Mouse (Mus musculus) heart, embryonic 15.5 days (tissue): ENCODE results near the gene Rassf5. TPM values are rescaled to one million over a fixed set of nuclear protein-coding genes. Genes with fewer than 3 reads are reported as not detected.

Experiments
- ATAC-seq: fragments of 200-750 bp; cut with Nextera tagmentation; replicated peaks from 2 replicates; pipeline ENCODE4 v1.8.0; 2017; ENCODE audit warnings: low read depth, moderate TSS enrichment; ENCODE audit not compliant: insufficient number of reproducible peaks, insufficient read depth, low FRiP score
- H3K27ac ChIP-seq: fragments of 300-500 bp; sonication (generic); 2 replicates; pipeline ENCODE4 v1.5.1; 2015; ENCODE audit warnings: mild to moderate bottlenecking, inconsistent platforms
- H3K27me3 ChIP-seq: fragments of 300-500 bp; sonication (generic); 2 replicates; pipeline ENCODE4 v1.6.1; 2015; ENCODE audit warnings: inconsistent platforms
- H3K36me3 ChIP-seq: fragments of 300-500 bp; sonication (generic); 2 replicates; pipeline ENCODE4 v1.6.1; 2015; ENCODE audit warnings: mild to moderate bottlenecking, inconsistent platforms
- H3K4me1 ChIP-seq: fragments of 300-500 bp; sonication (generic); replicated peaks from 2 replicates; pipeline ENCODE4 v1.6.1; 2015; ENCODE audit warnings: inconsistent platforms
- H3K4me2 ChIP-seq: fragments of 300-500 bp; sonication (generic); 2 replicates; pipeline ENCODE4 v1.6.1; 2015; ENCODE audit warnings: inconsistent platforms, mild to moderate bottlenecking, moderate library complexity
- H3K4me3 ChIP-seq: fragments of 300-500 bp; sonication (generic); 2 replicates; pipeline ENCODE4 v1.5.1; 2015; ENCODE audit warnings: mild to moderate bottlenecking, inconsistent platforms
- H3K9ac ChIP-seq: fragments of 300-500 bp; sonication (generic); 2 replicates; pipeline ENCODE4 v1.6.1; 2015; ENCODE audit warnings: mild to moderate bottlenecking, inconsistent platforms
- H3K9me3 ChIP-seq: fragments of 300-500 bp; sonication (generic); replicated peaks from 2 replicates; pipeline ENCODE4 v1.6.1; 2016; ENCODE audit warnings: inconsistent platforms
- WGBS: fragments of 180-500 bp; shearing (Covaris S2); methylation state at CpG from one replicate; pipeline ENCODE4 v1.1.7; 2015; ENCODE audit warnings: mixed read lengths; 5-methylcytosine and 5-hydroxymethylcytosine counted together
- polyA plus RNA-seq: library from polyadenylated mRNA; unstranded; fragments of >200 nt; fragmentation: Nextera tagmentation; extraction: Ambion mirVana; gene quantifications from 2 replicates; pipeline ENCODE4 v1.2.1, GENCODE M21; 2015

Gene Rassf5
- polyA plus RNA-seq, 1 experiment from 2014 or later, result 11.0 TPM

DNA sequence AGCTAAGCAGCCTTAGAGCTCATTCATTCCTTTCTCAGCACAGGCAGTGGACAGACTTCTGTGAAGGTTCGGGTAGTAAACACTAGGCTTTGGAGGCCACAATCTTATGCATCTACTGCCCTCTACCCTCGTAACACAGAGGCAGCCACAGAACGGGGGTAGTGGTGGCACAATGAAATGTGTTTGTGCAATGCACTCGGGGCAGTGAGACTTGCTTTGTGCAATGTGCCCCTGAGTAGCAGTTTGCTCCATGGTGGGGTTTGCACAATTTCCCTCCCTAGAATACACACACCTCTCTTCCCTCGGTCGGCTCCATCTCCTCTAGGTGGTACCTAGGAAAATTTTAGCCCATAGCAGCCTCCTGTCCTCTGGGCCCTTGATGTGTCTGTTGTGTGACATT is 58.1 kb downstream of the Rassf5 start:
- no peak for ATAC-seq
- Histone ChIP-seq H3K4me2 (no peak overlapping the region), H3K9me3 (no peaks in the 10 kb centered on the region), H3K27me3 (no peaks in the 10 kb centered on the region), H3K36me3 (no peaks in the 10 kb centered on the region), H3K4me3 (no peak overlapping the region), H3K9ac (no peak overlapping the region), H3K4me1 (peaks cover 42% of the 10 kb centered on the region), H3K27ac (no peak overlapping the region)
- 77% methylated on average over 6 of the region's 6 CpGs for WGBS

DNA sequence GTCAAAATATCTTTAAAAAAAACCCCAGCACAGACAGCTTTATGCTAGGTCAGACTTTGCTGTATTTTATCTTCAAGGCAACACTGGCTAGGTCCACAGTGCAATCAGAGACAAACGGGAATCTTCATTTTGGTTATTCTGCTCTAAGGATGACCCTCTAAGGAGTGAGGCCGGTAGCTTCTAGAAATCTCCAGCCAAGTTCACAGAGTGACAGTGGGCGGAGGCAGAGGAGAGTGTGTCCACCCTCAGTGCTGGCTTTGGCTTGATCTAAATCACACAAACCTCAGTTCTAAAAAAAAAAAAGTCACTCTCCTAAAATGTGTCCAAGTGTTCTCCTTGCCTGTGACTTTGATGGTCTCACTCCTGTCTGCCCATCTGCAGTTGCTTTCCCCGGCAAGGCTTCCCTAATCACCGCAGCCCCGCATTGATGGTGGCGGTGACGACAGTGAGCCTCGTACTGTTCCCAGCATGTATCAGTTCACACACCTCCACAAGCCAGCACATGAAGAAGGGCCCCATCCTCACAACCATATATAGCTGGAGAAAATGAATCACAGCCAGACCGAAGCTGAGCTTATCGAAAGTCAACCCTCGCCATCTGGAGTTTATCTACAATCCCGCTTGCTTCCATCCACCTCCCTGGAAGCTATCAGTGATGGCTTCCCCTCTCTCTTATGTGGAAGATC is 59.1 kb downstream of the Rassf5 start:
- ATAC-seq, result 0 out of 2 replicates have a peak, but pooled peaks have one; percentile 32
- WGBS, result 36% methylated on average over 13 of the region's 13 CpGs
- H3K27ac ChIP-seq, result peak overlapping the region; percentile 34
- no peak overlapping the region for H3K4me3 ChIP-seq
- H3K4me1 ChIP-seq, result peaks cover 42% of the 10 kb centered on the region
- H3K27me3 ChIP-seq, result no peaks in the 10 kb centered on the region
- peak overlapping the region; percentile 39 for H3K4me2 ChIP-seq
- no peaks in the 10 kb centered on the region for H3K9me3 ChIP-seq
- no peak overlapping the region for H3K9ac ChIP-seq
- no peaks in the 10 kb centered on the region for H3K36me3 ChIP-seq

DNA sequence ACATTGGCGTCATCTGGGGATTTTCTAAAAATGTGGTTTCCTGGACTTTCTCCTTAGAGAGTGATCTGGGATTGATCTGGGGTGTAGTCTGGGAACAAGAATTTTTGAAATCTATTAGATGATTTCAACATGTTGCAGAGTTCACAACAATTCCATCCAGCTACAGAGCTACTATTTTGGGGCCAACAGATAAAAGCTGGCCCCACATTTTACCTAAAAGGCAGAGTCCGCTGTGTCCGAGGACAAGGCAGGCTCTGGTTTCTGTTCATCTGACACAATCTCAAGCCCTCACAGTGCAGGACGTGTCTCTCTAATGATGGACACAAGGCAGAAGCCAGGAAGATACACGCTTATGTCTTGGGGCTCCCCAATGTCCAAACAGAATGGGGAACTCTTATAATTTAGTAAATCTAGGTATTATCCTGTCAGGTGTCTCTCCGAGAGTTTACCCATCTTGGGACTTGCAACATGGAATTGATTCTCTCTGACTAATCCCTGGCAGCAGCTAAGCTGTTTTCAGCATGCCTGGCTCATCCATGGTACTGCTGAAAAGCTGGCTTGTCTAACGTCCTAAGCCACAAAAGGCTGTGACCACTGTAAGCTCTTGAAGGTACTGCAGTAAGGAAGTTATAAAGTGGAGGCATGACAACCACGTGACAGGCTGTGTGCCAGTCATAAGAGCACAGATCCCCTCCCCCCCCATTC is 60.0 kb downstream of the Rassf5 start:
- Histone ChIP-seq H3K9ac (no peak overlapping the region), H3K4me1 (peaks cover 42% of the 10 kb centered on the region), H3K36me3 (peaks cover 1% of the 10 kb centered on the region; the same call in 1 of the 2 replicates), H3K9me3 (no peaks in the 10 kb centered on the region), H3K4me3 (no peak overlapping the region), H3K27ac (no peak overlapping the region), H3K4me2 (peak overlapping the region; percentile 1; the same call in 1 of the 2 replicates), H3K27me3 (no peaks in the 10 kb centered on the region)
- WGBS, result 41% methylated on average over 8 of the region's 8 CpGs
- no peak for ATAC-seq

DNA sequence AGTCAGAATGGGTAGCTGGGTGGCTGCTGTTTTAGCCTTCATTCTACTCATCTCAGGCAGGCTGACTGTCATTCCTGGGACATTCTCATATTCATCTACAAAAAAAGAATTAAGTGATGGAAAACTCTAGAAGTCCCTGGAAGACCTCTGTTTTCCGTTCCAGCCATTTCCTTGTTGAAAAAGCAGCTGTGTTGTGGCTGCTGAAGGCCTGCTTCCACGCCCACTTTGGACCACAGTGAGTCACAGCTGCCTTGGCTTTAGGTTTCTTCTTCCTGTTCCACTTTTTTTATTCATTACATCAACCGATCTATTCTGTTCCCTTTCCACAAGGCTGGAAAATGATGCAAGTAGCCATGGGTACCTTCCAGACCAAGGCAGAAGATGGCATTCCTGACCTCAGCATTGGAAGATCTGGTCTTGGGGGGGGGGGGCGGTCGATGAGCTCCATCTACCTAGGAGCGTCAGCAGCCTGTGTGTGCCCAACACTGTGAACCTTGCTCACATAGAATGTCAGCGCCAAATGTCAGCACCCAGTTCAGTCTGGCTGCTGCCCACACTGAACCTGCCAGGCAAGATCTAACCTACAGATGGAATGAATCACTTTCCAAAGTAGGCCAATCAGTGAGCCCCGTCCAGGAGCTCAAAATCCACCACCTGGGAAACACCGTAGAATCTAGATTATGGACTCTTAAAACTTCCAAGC is 60.7 kb downstream of the Rassf5 start:
- Histone ChIP-seq H3K4me1 (peaks cover 39% of the 10 kb centered on the region), H3K36me3 (peaks cover 8% of the 10 kb centered on the region), H3K4me3 (no peak overlapping the region), H3K9me3 (no peaks in the 10 kb centered on the region), H3K27me3 (no peaks in the 10 kb centered on the region), H3K4me2 (no peak overlapping the region), H3K9ac (no peak overlapping the region), H3K27ac (peak overlapping the region; percentile 5; the same call in 1 of the 2 replicates)
- WGBS, result 55% methylated on average over 9 of the region's 9 CpGs
- no peak for ATAC-seq

DNA sequence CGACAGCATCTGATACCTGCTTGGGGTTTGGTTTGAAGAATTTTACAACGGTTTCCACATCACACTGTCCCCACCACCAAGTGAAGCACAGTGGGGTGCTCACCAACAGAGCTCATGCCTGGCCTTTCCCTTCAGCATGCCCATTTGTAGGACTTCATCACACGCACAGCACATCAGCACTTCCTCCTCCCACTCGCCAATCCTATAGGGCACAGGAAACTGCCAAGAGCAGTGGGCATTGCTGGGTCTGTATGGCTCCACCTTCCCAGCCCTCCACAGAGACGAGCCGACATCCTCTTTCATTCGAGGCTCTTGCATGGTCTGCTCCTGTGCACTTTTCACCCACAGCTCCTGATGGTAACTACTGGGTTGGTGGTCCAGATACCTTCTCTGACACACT is 61.9 kb downstream of the Rassf5 start:
- 81% methylated on average over 7 of the region's 7 CpGs for WGBS
- Histone ChIP-seq H3K4me2 (no peak overlapping the region), H3K4me1 (peaks cover 32% of the 10 kb centered on the region), H3K27me3 (no peaks in the 10 kb centered on the region), H3K36me3 (peaks cover 13% of the 10 kb centered on the region), H3K9me3 (no peaks in the 10 kb centered on the region), H3K4me3 (no peak overlapping the region), H3K27ac (no peak overlapping the region), H3K9ac (no peak overlapping the region)
- ATAC-seq, result no peak

DNA sequence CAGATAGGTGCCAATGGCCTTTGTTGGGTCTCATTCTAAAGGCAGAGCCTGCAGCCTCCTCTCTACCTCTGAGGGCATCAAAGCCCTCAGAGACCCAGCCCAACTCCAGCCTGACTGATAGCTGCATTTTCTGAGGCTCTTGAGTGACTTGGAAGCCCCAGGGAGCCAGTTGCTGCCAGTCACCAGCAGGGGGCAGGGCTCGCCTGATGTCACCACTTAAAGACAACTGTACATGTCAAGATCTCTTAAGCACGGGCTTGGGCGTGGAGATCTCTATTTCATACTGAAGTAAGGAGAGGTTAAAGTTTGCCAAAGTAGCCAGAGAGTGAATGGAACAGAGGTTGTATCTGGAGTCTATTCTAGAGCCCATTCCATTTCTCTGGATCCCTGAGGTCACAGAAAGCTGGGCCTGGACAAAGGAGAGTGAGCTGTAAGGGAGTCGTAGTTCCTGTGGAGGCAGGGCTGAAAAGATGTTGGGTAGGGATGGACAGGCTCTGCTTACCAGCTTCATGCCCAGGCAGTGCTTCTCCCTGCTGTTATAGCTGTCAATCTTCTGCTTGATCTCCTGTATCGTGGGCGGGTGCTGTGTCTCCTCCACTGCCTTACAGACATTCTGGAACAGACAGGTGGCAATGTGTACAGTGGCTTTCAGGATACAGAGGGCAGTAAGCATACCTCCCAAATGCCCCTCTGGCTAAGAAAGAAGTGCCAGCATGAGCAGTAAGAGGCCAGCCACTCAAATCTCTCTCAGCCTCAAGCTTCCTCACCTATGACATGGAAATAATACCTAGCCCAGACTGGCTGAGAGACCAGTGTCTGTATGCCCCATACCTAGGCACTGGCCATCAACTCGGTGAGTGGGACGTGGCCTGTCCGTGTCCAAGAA is 63.2 kb downstream of the Rassf5 start:
- no peak overlapping the region for H3K27ac ChIP-seq
- ATAC-seq, result no peak
- no peaks in the 10 kb centered on the region for H3K9me3 ChIP-seq
- H3K4me3 ChIP-seq, result no peak overlapping the region
- no peaks in the 10 kb centered on the region for H3K27me3 ChIP-seq
- peaks cover 17% of the 10 kb centered on the region for H3K36me3 ChIP-seq
- peaks cover 31% of the 10 kb centered on the region for H3K4me1 ChIP-seq
- H3K9ac ChIP-seq, result no peak overlapping the region
- WGBS, result 55% methylated on average over 9 of the region's 9 CpGs
- no peak overlapping the region for H3K4me2 ChIP-seq

DNA sequence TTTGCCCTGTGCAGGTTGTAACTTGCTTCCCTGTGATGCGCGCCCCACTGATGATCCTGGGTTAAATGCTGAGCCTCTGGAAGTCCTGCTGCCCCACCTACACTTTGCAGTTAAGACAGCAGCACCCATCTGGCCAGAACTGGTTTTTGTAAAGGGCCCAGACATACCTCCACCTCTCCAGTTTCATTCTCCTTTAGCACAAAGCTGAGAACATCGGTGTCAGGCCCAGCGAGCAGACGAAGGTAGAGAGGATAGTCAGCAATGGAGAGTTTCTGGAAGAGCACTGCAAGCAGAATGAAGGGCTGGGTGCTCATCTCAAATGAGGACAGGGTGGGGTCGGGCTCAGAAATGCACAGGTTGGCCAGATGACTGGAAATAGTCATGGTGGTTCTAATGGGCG is 64.7 kb downstream of the Rassf5 start:
- peaks cover 20% of the 10 kb centered on the region for H3K4me1 ChIP-seq
- no peak overlapping the region for H3K4me3 ChIP-seq
- ATAC-seq, result no peak
- no peak overlapping the region for H3K4me2 ChIP-seq
- H3K9ac ChIP-seq, result no peak overlapping the region
- H3K9me3 ChIP-seq, result no peaks in the 10 kb centered on the region
- WGBS, result 89% methylated on average over 7 of the region's 7 CpGs
- H3K27ac ChIP-seq, result no peak overlapping the region
- H3K27me3 ChIP-seq, result no peaks in the 10 kb centered on the region
- peaks cover 31% of the 10 kb centered on the region for H3K36me3 ChIP-seq

DNA sequence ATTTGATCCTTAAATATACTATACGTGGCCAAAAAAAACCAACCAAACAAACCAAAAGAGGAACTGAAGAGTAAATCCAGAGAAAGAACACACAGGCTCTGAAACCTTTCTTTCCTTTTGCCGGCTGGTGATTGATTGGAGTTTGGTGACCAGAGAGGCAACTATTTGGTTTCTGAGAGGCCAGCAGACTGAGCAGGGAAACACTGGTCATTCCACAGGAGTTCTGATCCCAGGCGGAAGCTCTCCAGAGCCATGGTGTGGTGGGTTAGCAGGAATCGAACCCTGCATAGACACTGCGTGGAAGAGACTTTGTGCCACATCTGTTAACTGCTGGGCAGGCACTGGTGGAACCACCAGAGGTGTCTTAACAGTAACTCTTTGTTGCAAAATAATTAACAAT is 67.0 kb downstream of the Rassf5 start:
- H3K9ac ChIP-seq, result no peak overlapping the region
- no peaks in the 10 kb centered on the region for H3K4me1 ChIP-seq
- H3K36me3 ChIP-seq, result peaks cover 39% of the 10 kb centered on the region
- no peak overlapping the region for H3K27ac ChIP-seq
- no peak for ATAC-seq
- no peaks in the 10 kb centered on the region for H3K27me3 ChIP-seq
- no peak overlapping the region for H3K4me2 ChIP-seq
- H3K9me3 ChIP-seq, result no peaks in the 10 kb centered on the region
- H3K4me3 ChIP-seq, result no peak overlapping the region
- 77% methylated on average over 5 of the region's 5 CpGs for WGBS

DNA sequence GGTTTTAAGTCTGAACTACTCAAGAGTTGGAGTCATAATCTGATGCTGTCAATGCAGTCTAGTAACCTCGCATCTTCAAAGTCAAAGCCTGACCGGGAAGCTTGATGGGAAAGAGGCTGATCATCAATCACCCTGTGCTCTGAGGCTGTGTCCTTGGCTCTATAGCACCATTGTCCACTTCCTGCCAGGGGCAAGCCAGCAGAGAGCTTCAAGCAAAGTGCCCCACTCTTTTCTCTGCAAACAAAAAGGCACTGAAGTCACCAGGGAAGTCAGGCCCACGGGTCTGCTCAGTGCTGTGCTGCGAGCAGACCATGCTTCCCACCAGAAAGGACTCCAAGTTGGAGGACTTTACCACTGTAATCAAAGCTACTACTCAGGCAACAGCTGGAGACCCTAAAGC is 67.8 kb downstream of the Rassf5 start:
- Histone ChIP-seq H3K27ac (no peak overlapping the region), H3K36me3 (peaks cover 47% of the 10 kb centered on the region), H3K4me3 (no peak overlapping the region), H3K4me1 (no peaks in the 10 kb centered on the region), H3K9me3 (no peaks in the 10 kb centered on the region), H3K9ac (no peak overlapping the region), H3K4me2 (no peak overlapping the region), H3K27me3 (no peaks in the 10 kb centered on the region)
- no peak for ATAC-seq
- WGBS, result 85% methylated on average over 4 of the region's 4 CpGs

DNA sequence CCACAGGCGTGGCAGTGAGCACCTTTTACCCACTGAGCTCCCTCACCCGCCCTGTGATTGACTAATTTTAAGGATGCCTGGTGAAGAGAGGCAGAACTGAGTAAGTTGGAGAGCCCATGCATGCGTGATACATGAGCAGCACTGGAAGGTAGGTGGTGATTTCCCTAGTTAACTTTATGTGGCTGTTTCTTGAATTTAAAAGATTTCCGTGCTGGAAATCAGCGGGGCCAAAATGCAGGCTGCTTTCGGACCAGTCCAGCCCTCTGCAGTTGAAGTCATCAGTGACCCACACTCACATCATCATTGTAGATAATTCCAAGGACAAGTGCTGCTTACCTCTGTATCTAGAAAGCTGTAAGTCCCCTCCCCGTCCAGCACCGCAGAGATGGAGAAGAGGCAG is 69.2 kb downstream of the Rassf5 start:
- no peak overlapping the region for H3K4me3 ChIP-seq
- H3K9me3 ChIP-seq, result no peaks in the 10 kb centered on the region
- no peaks in the 10 kb centered on the region for H3K27me3 ChIP-seq
- no peak overlapping the region for H3K27ac ChIP-seq
- no peak for ATAC-seq
- H3K9ac ChIP-seq, result no peak overlapping the region
- H3K36me3 ChIP-seq, result peaks cover 62% of the 10 kb centered on the region
- H3K4me2 ChIP-seq, result no peak overlapping the region
- H3K4me1 ChIP-seq, result no peaks in the 10 kb centered on the region
- WGBS, result 90% methylated on average over 8 of the region's 8 CpGs

DNA sequence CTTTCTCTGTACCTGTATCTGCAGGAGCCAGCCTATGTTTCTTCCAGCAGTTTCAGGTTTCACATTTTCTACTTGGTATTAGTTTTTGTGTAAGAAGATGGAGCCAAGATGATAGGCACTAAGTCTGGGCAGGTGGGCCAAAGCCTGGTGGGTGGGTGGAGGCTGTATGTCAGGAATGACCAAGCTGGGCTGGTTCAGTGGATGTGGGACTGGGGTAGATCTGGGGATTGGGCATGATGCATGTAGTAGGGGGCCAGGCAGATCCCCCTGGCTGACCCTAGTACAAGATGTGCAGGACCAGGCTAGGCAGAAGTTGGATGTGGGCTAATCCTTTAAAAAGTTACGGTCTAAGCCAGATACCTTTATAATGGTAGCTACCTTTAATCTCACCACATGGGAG is 69.9 kb downstream of the Rassf5 start:
- H3K27me3 ChIP-seq, result no peaks in the 10 kb centered on the region
- no peak overlapping the region for H3K27ac ChIP-seq
- no peaks in the 10 kb centered on the region for H3K9me3 ChIP-seq
- no peak overlapping the region for H3K4me3 ChIP-seq
- H3K4me1 ChIP-seq, result no peaks in the 10 kb centered on the region
- 95% methylated on average over 1 of the region's 1 CpGs for whole genome bisulfite sequencing
- H3K9ac ChIP-seq, result no peak overlapping the region
- peaks cover 68% of the 10 kb centered on the region for H3K36me3 ChIP-seq
- ATAC-seq, result no peak
- H3K4me2 ChIP-seq, result no peak overlapping the region
